Mouse (Mus musculus): Measurements from ENCODE around the gene H2-Eb2.

DNA sequence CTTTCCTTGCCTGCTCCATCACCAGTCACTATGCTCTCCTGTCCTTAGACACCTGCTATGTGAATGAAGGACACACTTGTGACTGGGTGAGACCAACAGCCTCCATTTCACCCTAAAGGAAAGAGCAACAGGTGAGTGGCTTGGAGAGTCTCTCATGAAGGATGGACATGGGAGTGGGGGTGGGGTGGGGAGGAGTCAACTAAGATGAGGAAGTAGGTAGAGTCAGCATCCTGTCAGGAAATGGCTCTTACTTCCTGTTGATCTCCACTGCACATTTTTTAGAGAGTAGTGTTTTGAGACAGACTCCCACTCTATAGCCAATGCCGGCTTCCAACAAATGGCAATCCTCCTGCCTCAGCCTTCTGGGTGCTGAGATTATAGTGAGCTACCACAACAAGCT, 29.5 kb downstream of the H2-Eb2 start:
- TF ChIP-seq CTCF (IDR thresholded peaks at IDR 0.05; ENCODE audit: insufficient read depth, low read depth, low read length) (no peak), POLR2A (IDR thresholded peaks at IDR 0.05; ENCODE audit: insufficient read depth, low read depth, low read length) (no peak)

All from olfactory bulb, adult 2 months (tissue).